Mouse (Mus musculus): Measurements from ENCODE around the gene Zfp697.
"Not testable (repeated sequence)": the region's sequence is repeated elsewhere in the genome, so short reads cannot be mapped to it uniquely, and the experiment has no call there.

Gene Zfp697

DNA sequence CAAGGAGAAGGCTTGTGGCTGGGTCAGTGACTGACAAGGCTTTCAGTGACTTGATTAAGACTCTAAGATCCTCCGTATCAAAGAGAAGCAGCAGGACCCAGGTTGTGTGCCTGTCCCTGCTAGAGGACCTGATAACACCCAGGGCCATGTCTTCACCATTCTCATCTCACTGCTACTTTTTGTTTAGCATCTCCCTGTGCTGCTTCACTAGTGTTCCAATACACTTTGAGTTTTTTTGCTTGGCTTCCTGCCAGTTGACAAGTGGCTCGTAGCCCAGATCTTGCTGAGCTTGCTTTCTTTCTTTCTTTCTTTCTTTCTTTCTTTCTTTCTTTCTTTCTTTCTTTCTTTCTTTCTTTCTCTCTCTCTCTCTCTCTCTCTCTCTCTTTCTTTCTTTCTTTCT, 140.5 kb downstream of the Zfp697 start:
- not testable (repeated sequence) for DNase-seq (ENCODE audit: low spot score)

DNA sequence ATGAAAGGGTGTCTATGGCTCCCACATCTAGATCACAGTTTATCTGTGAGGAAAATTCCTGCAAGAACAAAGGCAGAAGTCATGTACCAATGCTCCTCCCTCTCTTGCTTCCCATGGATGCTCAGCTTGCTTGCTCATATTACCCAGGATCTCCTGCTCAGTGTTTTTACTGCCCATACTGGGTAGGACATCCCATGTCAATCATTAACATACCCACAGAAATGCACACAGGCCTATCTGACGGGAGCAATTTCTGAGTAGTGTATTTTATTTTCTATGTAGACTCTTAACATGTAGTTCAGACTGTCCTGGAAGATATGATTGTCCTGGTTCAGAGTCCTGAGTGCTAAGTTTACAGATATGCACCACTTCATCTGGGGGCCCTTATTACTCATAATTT, 142.3 kb downstream of the Zfp697 start:
- not testable (repeated sequence) for DNase-seq (ENCODE audit: low spot score)

DNA sequence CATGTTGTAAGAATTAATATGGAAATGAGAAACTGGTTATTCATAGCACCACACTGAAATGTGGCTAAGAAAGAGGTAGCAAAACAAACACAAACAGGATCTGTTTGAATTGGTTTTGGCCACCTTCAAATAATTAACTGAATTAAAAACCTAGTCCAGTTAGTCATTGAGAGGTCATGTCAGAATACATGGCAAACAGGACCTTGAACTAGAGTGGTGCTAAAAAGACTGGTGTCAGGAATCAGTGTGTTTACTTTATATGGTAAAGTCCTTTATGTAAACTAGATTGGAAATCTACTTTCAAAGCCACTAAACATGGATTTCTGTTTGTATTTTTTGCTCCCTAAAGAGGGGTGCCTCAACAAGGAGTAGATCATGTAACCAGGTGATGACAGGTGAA, 142.7 kb downstream of the Zfp697 start:
- DNase-seq (ENCODE audit: low spot score) = not testable (repeated sequence)

DNA sequence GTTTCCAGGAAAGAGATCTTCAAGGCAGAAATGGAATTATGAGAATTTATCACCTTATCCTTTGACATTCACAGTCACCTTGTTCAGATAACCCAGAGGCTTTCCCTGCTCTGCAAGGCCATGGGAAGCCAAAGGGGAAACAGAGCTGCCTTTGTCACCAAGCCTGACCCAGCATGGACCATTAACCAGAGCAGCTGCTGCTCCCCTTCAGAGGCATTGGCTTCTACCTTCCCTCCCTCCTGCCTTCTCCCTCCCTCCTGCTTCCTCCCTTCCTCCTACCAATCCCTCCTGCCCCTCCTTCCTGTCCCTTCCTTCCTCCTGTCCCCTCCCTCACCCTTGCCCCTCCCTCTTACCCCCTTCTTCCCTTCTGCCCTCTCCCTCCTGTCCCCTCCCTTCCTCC, 165.4 kb downstream of the Zfp697 start:
- DNase-seq (ENCODE audit: low spot score) = not testable (repeated sequence)

DNA sequence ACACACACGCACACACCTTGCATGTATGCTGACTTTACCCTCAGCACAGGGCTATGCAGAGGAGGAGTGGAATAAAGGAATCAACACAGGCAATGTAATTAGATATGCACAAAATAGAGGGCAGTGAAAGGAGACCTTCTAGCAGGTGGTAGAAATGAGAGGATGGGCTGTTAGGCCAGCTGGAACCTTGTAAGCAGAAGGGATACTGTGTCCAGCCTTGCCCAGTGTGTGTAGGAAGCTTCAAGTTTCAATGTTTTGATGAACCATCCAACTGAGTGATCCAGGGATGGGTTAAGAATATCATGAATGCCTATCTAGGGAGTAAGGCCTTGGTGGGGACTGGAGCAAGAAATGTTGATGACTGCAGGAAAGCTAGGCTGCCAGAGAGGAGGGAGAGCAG, 166.2 kb downstream of the Zfp697 start:
- DNase-seq (ENCODE audit: low spot score) = not testable (repeated sequence)

DNA sequence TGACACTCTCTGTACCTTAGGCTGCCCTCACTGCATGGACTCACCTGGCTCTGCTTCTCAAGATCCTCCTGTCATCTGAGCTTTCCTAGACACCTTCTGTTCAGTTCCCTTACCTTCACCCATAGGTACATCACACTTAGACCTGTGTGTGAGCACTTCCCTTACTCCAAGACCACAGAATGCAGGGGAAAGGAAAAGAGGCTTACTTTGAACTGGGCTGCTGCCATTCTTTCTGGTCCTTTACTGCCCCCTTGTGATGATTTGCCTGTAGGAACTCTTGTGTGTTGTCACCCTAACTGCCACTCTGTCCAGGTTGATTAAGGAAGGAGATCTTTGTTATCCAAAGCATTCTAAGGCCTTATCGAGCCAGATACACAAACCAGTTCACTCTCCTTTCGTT, 168.0 kb downstream of the Zfp697 start:
- DNase-seq (ENCODE audit: low spot score) = not testable (repeated sequence)

DNA sequence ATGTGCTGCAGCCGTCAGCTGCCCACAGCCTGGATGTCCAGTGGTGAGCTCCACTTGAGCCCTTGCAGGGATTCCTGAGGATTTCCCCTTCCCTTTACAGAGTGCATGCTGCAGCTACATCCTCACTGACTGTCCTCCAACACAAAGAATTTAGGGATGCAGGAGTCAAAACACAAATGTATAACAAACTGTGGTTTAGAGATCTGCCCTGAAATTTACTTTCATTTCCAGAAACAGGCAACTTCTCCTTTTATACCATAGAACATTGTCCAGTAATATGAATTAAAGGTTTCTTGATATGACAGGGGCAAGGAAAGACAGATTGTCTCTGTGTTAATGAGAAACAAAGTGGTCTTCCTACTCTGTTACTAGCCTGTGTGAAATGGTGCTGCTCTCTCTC, 168.6 kb downstream of the Zfp697 start:
- DNase-seq (ENCODE audit: low spot score) = not testable (repeated sequence)

DNA sequence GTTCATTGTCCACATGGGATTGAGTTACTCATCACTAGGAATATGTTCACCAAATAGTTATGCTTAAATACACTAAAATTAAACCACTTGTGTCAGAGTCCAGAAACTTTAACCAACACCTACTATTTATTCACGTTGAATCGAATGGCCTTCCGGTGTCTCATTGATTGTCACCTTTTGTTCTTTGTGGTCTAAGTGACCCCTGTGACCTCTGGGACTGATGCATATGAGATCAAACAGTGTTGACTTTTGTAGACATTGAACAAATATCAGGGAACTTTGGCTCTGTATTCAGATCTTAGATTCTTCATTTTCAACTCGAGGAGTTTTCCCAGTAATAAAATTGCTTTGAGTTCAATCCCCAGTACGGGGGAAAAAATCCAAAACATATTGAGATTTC, 178.4 kb downstream of the Zfp697 start:
- not testable (repeated sequence) for DNase-seq (ENCODE audit: low spot score)

DNA sequence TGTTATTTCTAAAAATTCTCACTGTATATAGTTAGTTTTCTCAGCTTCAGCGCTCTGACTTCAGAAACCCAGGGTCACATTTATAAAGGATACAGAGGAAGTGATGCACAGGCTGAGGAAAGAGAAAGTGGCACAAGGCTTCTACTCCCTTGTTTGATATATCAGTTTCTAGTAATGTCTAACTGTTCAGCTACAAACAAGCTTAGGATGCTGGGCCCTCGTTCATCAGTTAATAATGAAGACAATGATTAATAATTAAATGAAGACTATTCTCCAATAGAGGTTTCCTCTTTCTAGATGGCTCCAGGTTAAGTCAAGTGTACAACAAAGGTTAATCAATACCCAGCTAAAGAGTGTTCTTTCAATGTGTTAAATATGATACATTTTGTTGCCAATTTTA, 181.6 kb downstream of the Zfp697 start:
- not testable (repeated sequence) for DNase-seq (ENCODE audit: low spot score)

DNA sequence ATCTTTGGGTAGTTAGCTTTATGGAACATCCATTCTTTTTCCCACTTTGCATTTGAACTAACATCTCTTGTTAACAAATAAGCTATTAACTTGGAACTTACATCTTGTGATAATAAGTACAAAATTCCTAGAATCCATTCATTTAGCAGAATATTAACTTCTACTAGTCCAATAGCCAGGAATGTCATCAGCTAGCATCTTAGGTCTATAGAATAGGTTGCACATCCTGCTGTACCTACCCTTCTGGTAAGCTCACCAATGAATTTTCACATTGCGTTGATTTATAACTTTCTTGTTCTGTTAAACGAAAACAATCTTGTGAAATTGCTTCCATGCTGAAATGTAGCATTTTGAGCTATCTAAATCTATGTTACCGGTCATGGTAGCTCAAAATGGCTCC, 182.6 kb downstream of the Zfp697 start:
- not testable (repeated sequence) for DNase-seq (ENCODE audit: low spot score)

DNA sequence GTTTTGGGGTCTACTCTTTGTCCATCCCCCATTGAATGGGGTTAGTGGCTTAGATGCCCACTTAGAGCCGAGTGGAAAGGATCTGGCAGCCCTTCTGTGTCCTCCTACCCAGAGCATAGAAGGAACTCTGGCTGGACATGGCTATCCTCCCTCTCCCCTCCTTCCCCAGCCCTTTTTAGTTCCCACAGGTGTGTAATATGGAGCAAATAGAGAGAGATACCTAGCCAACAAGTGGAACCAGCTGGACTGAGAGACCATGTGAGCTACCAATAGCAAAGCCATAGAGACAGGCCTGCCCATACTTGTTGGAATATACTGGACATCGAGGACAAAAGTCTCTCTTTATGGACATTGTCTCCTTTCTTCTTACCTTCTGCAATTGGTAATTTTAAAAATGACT, 185.5 kb downstream of the Zfp697 start:
- not testable (repeated sequence) for DNase-seq (ENCODE audit: low spot score)

DNA sequence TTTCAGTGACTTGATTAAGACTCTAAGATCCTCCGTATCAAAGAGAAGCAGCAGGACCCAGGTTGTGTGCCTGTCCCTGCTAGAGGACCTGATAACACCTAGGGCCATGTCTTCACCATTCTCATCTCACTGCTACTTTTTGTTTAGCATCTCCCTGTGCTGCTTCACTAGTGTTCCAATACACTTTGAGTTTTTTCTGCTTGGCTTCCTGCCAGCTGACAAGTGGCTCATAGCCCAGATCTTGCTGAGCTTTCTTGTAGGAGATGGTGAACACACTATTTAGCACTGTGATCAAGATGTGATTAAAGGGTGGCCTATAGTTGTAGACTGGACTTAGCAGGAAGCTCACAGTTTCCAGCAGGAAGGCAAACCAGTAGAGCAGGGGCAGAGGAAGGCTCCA, 198.8 kb downstream of the Zfp697 start:
- not testable (repeated sequence) for DNase-seq (ENCODE audit: low spot score)

DNA sequence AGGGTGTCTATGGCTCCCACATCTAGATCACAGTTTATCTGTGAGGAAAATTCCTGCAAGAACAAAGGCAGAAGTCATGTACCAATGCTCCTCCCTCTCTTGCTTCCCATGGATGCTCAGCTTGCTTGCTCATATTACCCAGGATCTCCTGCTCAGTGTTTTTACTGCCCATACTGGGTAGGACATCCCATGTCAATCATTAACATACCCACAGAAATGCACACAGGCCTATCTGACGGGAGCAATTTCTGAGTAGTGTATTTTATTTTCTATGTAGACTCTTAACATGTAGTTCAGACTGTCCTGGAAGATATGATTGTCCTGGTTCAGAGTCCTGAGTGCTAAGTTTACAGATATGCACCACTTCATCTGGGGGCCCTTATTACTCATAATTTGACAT, 199.9 kb downstream of the Zfp697 start:
- DNase-seq (ENCODE audit: low spot score) = not testable (repeated sequence)

DNA sequence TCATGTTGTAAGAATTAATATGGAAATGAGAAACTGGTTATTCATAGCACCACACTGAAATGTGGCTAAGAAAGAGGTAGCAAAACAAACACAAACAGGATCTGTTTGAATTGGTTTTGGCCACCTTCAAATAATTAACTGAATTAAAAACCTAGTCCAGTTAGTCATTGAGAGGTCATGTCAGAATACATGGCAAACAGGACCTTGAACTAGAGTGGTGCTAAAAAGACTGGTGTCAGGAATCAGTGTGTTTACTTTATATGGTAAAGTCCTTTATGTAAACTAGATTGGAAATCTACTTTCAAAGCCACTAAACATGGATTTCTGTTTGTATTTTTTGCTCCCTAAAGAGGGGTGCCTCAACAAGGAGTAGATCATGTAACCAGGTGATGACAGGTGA, 200.4 kb downstream of the Zfp697 start:
- not testable (repeated sequence) for DNase-seq (ENCODE audit: low spot score)

DNA sequence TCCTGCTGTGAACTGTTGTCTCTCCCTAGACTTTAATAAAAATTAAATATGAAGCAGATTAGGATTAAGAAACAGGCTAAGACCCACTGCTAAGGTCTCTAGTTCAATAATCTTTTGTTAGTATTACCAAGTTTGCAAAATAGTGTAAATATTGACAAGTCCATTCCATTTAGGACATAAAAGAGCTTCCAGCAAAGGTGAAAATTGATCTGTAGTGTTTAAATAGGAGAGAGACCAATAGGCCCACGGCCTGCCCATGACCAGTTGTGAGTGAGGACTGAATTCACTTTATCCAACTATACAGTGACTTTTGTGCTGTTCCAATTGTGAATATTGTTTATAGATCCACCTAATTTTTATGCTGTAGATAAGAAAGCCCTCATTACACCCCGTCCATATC, 205.5 kb downstream of the Zfp697 start:
- no peak for DNase-seq (ENCODE audit: low spot score)

DNA sequence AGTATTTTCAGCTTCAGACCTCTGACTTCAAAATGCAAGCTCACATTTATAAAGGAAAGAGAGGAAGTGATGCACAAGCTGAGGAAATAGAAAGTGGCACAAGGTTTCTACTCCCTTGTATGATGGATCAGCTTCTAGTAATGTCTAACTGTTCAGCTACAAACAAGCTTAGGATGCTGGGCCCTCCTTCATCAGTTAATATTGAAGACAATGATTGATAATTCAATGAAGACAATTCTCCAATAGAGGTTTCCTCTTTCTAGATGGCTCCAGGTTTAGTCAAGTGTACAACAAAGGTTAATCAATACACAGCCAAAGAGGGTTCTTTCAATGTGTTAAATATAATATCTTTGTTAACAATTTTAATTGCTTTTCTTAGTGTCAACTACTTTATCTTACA, 206.4 kb downstream of the Zfp697 start, which contains the start of gene Gm10681:
Gm10681 (minus strand) TSS at position 101 of the 400 bp plus-strand sequence.
- DNase-seq (ENCODE audit: low spot score) = no peak

DNA sequence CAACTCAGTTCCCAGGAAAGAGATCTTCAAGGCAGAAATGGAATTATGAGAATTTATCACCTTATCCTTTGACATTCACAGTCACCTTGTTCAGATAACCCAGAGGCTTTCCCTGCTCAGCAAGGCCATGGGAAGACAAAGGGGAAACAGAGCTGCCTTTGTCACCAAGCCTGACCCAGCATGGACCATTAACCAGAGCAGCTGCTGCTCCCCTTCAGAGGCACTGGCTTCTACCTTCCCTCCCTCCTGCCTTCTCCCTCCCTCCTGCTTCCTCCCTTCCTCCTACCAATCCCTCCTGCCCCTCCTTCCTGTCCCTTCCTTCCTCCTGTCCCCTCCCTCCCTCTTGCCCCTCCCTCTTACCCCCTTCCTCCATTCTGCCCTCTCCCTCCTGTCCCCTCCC, 231.3 kb downstream of the Zfp697 start:
- DNase-seq (ENCODE audit: low spot score) = not testable (repeated sequence)

DNA sequence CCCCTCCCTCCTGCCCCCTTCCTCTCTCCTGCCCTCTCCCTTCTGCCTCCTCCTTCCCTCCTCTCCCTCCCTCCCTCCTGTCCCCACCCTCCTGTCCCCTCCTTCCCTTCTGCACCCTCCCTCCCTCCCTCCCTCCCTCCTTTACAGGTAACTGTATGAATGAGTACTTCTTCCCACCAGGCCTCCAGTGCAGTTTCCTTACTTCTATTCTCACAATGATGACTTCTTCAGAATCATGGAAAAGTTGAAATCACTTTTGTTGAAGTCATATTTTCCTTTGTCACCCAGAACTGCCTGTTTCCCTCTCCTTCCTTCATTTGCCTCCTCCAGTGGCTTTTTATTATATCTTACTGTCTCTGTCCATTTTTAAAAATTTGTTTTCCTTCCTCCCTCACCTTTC, 231.7 kb downstream of the Zfp697 start:
- no peak for DNase-seq (ENCODE audit: low spot score)

DNA sequence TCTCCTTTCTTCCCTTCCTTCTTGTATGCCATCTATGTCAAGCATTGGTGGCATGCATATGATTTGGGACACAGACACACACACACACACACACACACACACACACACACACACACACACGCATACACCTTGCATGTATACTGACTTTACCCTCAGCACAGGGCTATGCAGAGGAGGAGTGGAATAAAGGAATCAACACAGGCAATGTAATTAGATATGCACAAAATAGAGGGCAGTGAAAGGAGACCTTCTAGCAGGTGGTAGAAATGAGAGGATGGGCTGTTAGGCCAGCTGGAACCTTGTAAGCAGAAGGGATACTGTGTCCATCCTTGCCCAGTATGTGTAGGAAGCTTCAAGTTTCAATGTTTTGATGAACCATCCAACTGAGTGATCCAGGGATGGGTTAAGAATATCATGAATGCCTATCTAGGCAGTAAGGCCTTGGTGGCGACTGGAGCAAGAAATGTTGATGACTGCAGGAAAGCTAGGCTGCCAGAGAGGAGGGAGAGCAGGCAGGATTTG, 232.2 kb downstream of the Zfp697 start:
- DNase-seq (ENCODE audit: low spot score) = not testable (repeated sequence)

DNA sequence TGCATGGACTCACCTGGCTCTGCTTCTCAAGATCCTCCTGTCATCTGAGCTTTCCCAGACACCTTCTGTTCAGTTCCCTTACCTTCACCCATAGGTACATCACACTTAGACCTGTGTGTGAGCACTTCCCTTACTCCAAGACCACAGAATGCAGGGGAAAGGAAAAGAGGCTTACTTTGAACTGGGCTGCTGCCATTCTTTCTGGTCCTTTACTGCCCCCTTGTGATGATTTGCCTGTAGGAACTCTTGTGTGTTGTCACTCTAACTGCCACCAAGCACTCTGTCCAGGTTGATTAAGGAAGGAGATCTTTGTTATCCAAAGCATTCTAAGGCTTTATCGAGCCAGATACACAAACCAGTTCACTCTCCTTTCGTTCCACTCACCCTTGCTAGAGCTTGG, 234.0 kb downstream of the Zfp697 start:
- DNase-seq (ENCODE audit: low spot score) = not testable (repeated sequence)

DNA sequence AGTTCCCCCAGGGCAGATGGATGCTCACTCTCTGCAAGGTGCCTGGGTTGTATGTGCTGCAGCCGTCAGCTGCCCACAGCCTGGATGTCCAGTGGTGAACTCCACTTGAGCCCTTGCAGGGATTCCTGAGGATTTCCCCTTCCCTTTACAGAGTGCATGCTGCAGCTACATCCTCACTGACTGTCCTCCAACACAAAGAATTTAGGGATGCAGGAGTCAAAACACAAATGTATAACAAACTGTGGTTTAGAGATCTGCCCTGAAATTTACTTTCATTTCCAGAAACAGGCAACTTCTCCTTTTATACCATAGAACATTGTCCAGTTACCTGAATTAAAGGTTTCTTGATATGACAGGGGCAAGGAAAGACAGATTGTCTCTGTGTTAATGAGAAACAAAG, 234.5 kb downstream of the Zfp697 start:
- not testable (repeated sequence) for DNase-seq (ENCODE audit: low spot score)

DNA sequence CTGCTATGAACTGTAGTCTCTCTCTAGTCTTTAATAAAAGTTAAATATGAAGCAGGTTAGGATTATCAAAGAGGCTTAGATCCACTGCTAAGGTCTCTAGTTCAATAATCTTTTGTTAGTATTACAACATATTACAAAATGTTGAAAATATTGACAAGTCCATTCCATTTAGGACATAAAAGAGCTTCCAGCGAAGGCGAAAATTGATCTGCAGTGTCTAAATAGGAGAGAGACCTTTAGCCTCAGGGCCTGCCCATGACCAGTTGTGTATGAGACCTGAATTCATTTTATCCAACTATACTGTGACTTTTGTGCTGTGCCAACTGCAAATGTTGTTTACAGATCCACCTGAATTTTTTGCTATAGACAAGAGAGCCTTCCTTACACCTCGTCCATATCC, 247.4 kb downstream of the Zfp697 start:
- DNase-seq (ENCODE audit: low spot score) = no peak

DNA sequence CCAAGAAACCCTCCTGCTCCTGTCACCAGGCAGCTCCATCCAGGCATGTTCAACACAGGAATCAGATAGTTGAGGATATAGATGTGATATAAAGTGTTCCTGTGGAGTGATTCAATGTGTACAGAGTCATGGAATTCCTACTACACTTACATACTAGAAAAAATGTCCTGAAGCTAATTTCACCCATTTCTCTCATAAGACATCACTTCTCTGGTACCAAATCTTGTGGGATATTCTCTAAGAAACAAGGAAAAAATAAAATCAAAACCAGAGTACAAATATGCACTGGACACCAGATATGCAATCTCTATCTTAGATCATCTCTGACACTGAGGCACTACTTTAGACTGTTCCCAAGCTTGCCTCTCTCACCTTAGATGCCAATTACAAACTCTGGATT, 247.9 kb downstream of the Zfp697 start, which contains the start of gene Hsd3b5:
Hsd3b5 (minus strand) TSS at position 101 of the 400 bp plus-strand sequence.
- no peak for DNase-seq (ENCODE audit: low spot score)

DNA sequence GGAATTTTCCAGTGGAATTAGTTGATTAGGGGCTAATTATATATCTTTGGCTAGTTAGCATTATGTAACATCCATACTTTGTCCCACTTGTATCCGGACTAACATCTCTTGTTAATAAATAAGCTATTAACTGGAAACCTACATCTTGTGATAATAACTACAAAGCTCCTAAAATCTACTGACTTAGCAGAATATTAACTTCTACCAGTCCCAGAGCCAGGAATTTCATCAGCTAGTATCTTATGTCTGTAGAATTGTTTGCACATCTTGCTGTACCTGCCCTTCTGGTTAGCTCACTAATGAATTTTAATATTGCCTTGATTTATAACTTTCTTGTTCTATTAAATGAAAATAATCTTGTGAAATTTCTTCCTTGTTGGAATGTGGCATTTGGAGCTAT, 252.9 kb downstream of the Zfp697 start:
- DNase-seq (ENCODE audit: low spot score) = no peak

All from yolk sac, embryonic 10.5 days (tissue).